Mouse (Mus musculus) stomach, embryonic 15.5 days (tissue): ENCODE data around the gene Edem1. TPM values are rescaled to one million over a fixed set of nuclear protein-coding genes. Genes with fewer than 3 reads are reported as not detected.

Source experiments
- ATAC-seq: fragments of 200-750 bp; cut with Nextera tagmentation; 2 replicates; pipeline ENCODE4 v1.8.0; 2017; ENCODE audit warnings: low read depth, moderate number of reproducible peaks, moderate TSS enrichment; ENCODE audit not compliant: insufficient read depth, low FRiP score
- H3K27ac ChIP-seq: fragments of 300-500 bp; sonication (generic); 2 replicates; pipeline ENCODE4 v1.5.1; 2015; ENCODE audit warnings: mild to moderate bottlenecking, inconsistent platforms
- H3K27me3 ChIP-seq: fragments of 300-500 bp; sonication (generic); replicated peaks from 2 replicates; pipeline ENCODE4 v1.6.1; 2015; ENCODE audit warnings: inconsistent platforms
- H3K36me3 ChIP-seq: fragments of 300-500 bp; sonication (generic); 2 replicates; pipeline ENCODE4 v1.6.1; 2015; ENCODE audit warnings: inconsistent platforms
- H3K4me1 ChIP-seq: fragments of 300-500 bp; sonication (generic); 2 replicates; pipeline ENCODE4 v1.6.1; 2015; ENCODE audit warnings: inconsistent platforms
- H3K4me2 ChIP-seq: fragments of 300-500 bp; sonication (generic); 2 replicates; pipeline ENCODE4 v1.6.1; 2015; ENCODE audit warnings: mild to moderate bottlenecking, inconsistent platforms
- H3K4me3 ChIP-seq: fragments of 300-500 bp; sonication (generic); replicated peaks from 2 replicates; pipeline ENCODE4 v1.5.1; 2015; ENCODE audit warnings: inconsistent platforms
- H3K9ac ChIP-seq: fragments of 300-500 bp; sonication (generic); 2 replicates; pipeline ENCODE4 v1.6.1; 2015; ENCODE audit warnings: inconsistent platforms
- H3K9me3 ChIP-seq: fragments of 300-500 bp; sonication (generic); 2 replicates; pipeline ENCODE4 v1.6.1; 2016; ENCODE audit warnings: inconsistent platforms
- WGBS: fragments of 180-500 bp; shearing (Covaris S2); methylation state at CpG from one replicate; pipeline ENCODE4 v1.1.7; 2015; 5-methylcytosine and 5-hydroxymethylcytosine counted together
- polyA plus RNA-seq: library from polyadenylated mRNA; unstranded; fragments of >200 nt; fragmentation: Nextera tagmentation; extraction: Ambion mirVana; gene quantifications from 2 replicates; pipeline ENCODE4 v1.2.1, GENCODE M21; 2015

Edem1 gene
- polyA plus RNA-seq, 1 experiment from 2014 or later = 71.9 TPM

DNA sequence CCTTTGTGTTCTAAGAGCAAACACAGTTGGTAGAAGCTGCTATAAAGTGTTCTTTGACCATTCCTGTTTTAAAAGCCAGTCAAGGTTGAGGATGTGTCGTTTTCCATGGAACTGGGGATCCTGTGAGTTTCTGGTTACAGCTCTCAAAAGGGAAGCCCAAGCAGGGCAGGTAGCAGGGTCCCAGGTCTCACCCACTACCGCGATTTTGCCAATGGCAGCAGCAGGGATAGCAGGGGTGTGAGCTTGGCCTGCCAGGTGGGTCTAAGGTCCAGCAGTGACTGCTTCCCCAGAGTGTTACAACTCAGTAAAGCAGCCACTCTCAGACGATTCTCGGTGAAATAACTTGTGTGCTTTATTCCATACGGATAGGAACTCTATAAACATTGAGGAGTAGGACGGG lies 22.6 kb upstream of the Edem1 start:
- no peak for ATAC-seq
- Histone ChIP-seq H3K4me1 (peaks cover 3% of the 10 kb centered on the region; the same call in 1 of the 2 replicates), H3K36me3 (no peaks in the 10 kb centered on the region), H3K9me3 (no peaks in the 10 kb centered on the region), H3K9ac (no peak overlapping the region), H3K27ac (no peak overlapping the region), H3K27me3 (no peaks in the 10 kb centered on the region), H3K4me2 (no peak overlapping the region), H3K4me3 (no peak overlapping the region)
- 67% methylated on average over 7 of the region's 7 CpGs for WGBS

DNA sequence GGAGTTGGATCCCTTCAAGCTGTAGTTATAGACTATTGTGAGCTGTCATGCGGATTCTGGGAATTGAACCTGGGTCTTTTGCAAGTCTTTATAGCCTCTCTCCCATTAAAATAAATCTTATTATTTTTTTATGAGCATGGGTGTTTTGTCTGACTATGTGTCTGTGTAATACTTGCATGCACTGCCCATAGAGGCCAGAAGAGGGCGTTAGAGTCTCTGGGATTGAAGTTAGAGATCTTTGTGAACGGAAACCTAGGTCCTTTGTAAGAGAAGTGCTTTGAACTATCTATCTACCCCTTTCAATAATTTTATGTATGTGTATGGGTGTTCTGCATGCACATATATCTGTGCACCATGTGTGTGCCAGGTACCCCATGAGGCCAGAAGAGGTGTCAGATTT lies 21.0 kb upstream of the Edem1 start:
- H3K27me3 ChIP-seq = no peaks in the 10 kb centered on the region
- no peak overlapping the region for H3K27ac ChIP-seq
- peaks cover 3% of the 10 kb centered on the region; the same call in 1 of the 2 replicates for H3K4me1 ChIP-seq
- no peak overlapping the region for H3K4me3 ChIP-seq
- H3K4me2 ChIP-seq = no peak overlapping the region
- H3K9me3 ChIP-seq = no peaks in the 10 kb centered on the region
- H3K36me3 ChIP-seq = no peaks in the 10 kb centered on the region
- no peak overlapping the region for H3K9ac ChIP-seq
- no peak for ATAC-seq
- WGBS = 74% methylated on average over 3 of the region's 3 CpGs

DNA sequence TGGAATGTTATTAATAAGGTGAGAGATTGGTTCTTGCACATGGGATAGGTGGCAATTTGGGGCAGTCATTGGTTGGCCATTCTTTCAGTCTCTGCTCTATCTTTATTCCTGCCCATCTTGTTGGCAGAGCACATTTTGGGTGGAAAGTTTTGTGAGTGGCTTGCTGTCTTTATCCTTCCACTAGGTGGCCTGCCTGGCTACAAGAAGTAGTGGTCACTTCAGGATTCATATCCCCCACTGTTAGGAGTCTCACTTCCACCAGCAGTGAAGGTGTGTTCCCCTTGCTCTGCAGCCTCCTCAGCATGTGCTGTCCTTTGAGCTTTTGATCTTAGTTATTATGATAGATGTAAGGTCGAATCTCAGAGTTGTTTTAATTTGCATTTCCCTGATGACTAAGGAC lies 19.7 kb upstream of the Edem1 start:
- Histone ChIP-seq H3K27me3 (no peaks in the 10 kb centered on the region), H3K27ac (no peak overlapping the region), H3K4me1 (peaks cover 3% of the 10 kb centered on the region; the same call in 1 of the 2 replicates), H3K36me3 (no peaks in the 10 kb centered on the region), H3K9me3 (no peaks in the 10 kb centered on the region), H3K4me2 (no peak overlapping the region), H3K4me3 (no peak overlapping the region), H3K9ac (no peak overlapping the region)
- ATAC-seq = no peak
- 70% methylated on average over 1 of the region's 1 CpGs for WGBS

DNA sequence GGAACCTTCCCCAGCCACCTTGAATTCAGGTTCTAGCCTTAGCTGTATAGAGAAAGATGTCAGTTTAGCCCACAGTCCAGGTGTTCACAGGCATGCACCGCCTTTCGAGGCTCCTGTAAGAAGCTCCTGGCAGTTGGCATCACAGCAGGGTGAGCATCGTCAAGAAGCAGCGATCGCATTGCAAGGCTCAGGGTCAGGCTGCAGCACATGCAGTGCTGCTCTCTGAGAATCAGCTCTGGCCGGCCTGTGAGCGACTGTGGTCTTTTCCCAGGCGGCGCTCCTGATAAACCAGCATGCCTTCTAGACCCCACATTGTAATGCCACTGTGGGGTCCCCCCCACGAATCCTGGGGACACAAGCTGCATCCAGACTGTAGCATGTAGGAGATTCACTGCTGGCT lies 18.2 kb upstream of the Edem1 start:
- Histone ChIP-seq H3K27ac (no peak overlapping the region), H3K4me3 (no peak overlapping the region), H3K9me3 (no peaks in the 10 kb centered on the region), H3K36me3 (no peaks in the 10 kb centered on the region), H3K4me2 (no peak overlapping the region), H3K9ac (no peak overlapping the region), H3K4me1 (no peaks in the 10 kb centered on the region), H3K27me3 (no peaks in the 10 kb centered on the region)
- no peak for ATAC-seq
- WGBS = 78% methylated on average over 10 of the region's 10 CpGs

DNA sequence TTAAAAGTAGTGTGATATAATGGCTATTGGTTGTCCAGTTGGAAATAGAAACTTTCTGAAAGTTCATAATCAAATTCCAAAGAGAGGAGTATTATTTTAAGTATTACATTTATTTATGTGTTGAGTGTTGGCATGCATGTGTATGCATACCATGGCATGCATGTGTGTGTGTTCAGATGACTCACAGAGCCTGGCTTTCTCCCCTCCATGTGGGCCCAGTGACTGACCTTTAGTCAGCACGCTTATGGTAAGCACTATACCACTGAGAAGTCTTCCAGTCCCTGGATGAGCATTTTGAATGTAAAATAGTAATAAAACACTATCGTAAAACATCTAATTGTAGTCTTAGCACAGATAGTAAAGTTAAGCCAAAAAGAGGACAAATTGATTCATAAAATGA lies 16.3 kb upstream of the Edem1 start:
- Histone ChIP-seq H3K27me3 (no peaks in the 10 kb centered on the region), H3K9ac (no peak overlapping the region), H3K4me2 (no peak overlapping the region), H3K36me3 (0 out of 2 replicates have a peak, but pooled peaks cover 6% of the 10 kb centered on the region), H3K27ac (no peak overlapping the region), H3K4me3 (no peak overlapping the region), H3K4me1 (no peaks in the 10 kb centered on the region), H3K9me3 (no peaks in the 10 kb centered on the region)
- 89% methylated on average over 2 of the region's 2 CpGs for WGBS
- ATAC-seq = no peak

DNA sequence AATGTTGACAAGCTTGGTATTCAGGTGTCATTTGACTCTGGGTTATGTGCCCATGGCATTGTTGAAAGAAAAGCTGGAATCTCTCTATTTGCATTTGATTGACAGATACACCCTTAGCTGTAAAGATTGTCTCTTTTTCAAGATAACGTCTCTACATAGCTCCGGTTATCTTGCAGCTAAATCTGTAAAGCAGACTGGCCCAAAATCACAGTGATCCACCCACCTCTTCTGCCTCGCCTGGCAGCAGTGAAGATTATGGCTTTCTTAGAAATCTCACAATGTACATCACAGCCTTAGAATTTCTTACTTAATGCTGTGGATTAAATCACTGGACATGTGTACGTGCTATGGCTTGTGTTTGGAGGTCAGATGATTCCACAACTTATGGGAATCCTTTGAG lies 10.9 kb upstream of the Edem1 start:
- Histone ChIP-seq H3K4me1 (no peaks in the 10 kb centered on the region), H3K4me2 (no peak overlapping the region), H3K9me3 (no peaks in the 10 kb centered on the region), H3K36me3 (peaks cover 11% of the 10 kb centered on the region), H3K9ac (no peak overlapping the region), H3K4me3 (no peak overlapping the region), H3K27me3 (no peaks in the 10 kb centered on the region), H3K27ac (no peak overlapping the region)
- no peak for ATAC-seq
- WGBS = 70% methylated on average over 4 of the region's 4 CpGs

DNA sequence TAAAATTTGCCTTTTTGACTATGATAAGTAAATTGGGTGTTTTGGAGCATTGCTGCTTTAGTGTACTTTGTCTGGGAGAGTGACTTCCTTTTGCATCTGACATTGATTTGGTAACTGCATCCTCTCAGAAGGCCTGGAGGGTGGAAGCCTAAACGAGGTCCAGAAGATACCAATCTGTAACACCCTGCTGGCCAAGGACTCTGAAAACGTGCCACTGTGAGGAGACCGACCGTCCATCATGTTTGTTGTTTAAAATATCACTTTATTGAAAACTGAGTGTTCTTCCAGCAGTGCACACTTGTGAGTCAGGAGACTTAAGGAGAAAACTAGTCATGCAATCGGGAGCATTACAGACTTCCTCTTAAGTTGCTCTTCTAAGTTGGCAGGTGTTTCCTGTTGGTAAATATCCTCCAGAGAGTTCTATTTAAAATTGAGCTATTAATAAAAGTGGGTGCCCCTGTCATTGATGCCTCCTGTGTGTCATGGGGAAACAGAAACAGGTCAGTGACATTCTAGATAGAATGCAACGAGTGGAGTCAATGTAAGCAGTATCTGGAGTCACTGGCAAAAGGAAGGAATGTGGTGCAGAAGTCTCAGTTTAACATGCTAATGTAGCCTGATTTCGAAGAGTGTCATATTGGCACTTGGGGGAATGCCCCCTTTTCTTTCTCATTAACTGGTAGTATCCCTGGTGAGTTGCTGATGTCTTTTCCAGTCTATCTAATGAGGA lies 3.5 kb upstream of the Edem1 start:
- 69% methylated on average over 7 of the region's 7 CpGs for WGBS
- Histone ChIP-seq H3K27me3 (no peaks in the 10 kb centered on the region), H3K9me3 (no peaks in the 10 kb centered on the region), H3K4me1 (peaks cover 5% of the 10 kb centered on the region; the same call in 1 of the 2 replicates), H3K36me3 (no peaks in the 10 kb centered on the region; the same call in 1 of the 2 replicates), H3K4me3 (no peak overlapping the region), H3K4me2 (no peak overlapping the region), H3K9ac (no peak overlapping the region), H3K27ac (no peak overlapping the region)
- ATAC-seq = no peak

DNA sequence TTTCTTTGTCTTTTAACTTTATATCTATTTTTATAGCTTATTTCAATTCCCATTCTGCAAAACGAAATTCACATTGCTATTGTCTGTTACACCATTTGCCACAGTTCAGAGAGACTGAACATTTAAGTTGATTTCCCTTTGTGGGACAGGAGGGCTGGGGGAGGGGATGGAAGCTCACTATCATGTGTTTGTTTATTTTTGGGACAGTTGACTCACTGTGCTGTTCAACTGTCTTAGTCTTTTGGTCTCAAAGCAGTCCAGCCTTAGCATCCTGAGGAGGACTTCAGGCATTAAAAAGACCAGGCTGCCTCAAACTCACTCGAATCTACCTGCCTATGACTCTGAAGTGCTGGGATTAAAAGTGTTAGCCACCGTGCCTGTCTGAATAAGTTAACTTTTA lies 2.4 kb upstream of the Edem1 start:
- no peak overlapping the region for H3K27ac ChIP-seq
- WGBS = 77% methylated on average over 3 of the region's 3 CpGs
- no peak overlapping the region for H3K4me2 ChIP-seq
- H3K4me3 ChIP-seq = no peak overlapping the region
- H3K9ac ChIP-seq = no peak overlapping the region
- no peaks in the 10 kb centered on the region for H3K36me3 ChIP-seq
- ATAC-seq = no peak
- no peaks in the 10 kb centered on the region for H3K27me3 ChIP-seq
- peaks cover 5% of the 10 kb centered on the region; the same call in 1 of the 2 replicates for H3K4me1 ChIP-seq
- H3K9me3 ChIP-seq = no peaks in the 10 kb centered on the region

DNA sequence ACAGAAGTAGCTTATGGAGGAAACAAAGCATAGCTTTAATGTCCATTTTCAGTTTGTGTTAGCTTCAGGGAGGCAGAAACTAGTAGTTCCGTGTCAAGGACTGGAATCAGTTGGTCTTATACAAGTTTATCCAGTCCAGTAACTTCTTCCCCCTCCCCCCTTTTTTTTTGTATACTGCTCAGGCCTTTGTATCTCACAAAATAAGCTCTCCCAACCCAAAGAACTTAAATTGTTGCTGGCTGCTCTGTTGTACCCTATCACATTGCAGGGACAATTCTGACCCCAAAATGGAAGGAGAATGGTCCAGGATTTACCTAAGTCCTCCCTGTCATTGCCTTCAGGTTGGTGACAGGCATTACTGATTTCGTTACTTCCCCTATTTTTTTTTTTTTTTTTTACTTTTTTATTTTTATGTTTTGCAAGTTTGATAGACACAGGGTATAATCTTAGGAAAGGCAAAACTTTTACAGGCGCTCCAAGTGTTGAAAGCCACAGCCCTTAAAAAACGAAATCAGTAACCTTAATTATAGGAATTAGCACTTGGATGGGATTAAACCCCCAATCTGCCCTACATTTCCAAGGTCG lies 1.0 kb upstream of the Edem1 start:
- Histone ChIP-seq H3K9me3 (no peaks in the 10 kb centered on the region), H3K4me3 (peak overlapping the region; percentile 85), H3K27ac (peak overlapping the region; percentile 8; the same call in 1 of the 2 replicates), H3K27me3 (no peaks in the 10 kb centered on the region), H3K4me1 (peaks cover 8% of the 10 kb centered on the region; the same call in 1 of the 2 replicates), H3K4me2 (peak overlapping the region; percentile 65), H3K9ac (no peak overlapping the region), H3K36me3 (no peaks in the 10 kb centered on the region)
- 26% methylated on average over 5 of the region's 5 CpGs for WGBS
- no peak for ATAC-seq

DNA sequence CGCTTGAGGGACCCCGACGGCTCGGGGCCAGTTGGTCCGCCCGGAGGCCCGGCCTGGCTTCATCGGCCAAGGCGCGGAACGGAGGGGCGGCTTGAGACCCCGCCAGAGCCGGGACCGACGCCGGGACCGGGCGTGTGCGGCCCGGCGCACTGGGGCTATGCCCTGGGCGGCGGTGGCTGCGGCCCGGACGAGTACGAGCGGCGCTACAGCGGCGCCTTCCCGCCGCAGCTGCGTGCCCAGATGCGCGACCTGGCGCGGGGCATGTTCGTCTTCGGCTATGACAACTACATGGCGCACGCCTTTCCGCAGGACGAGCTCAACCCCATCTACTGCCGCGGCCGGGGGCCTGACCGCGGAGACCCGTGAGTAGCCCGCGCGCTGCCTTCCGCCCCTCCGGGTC lies 431 bp downstream of the Edem1 start:
- Histone ChIP-seq H3K9ac (peak overlapping the region; percentile 75), H3K9me3 (no peaks in the 10 kb centered on the region), H3K36me3 (no peaks in the 10 kb centered on the region), H3K27me3 (no peaks in the 10 kb centered on the region), H3K4me1 (peaks cover 8% of the 10 kb centered on the region; the same call in 1 of the 2 replicates), H3K4me3 (peak overlapping the region; percentile 85), H3K4me2 (peak overlapping the region; percentile 65), H3K27ac (peak overlapping the region; percentile 70)
- under 1% methylated on average over 56 of the region's 56 CpGs for WGBS
- ATAC-seq = peak; percentile 10

DNA sequence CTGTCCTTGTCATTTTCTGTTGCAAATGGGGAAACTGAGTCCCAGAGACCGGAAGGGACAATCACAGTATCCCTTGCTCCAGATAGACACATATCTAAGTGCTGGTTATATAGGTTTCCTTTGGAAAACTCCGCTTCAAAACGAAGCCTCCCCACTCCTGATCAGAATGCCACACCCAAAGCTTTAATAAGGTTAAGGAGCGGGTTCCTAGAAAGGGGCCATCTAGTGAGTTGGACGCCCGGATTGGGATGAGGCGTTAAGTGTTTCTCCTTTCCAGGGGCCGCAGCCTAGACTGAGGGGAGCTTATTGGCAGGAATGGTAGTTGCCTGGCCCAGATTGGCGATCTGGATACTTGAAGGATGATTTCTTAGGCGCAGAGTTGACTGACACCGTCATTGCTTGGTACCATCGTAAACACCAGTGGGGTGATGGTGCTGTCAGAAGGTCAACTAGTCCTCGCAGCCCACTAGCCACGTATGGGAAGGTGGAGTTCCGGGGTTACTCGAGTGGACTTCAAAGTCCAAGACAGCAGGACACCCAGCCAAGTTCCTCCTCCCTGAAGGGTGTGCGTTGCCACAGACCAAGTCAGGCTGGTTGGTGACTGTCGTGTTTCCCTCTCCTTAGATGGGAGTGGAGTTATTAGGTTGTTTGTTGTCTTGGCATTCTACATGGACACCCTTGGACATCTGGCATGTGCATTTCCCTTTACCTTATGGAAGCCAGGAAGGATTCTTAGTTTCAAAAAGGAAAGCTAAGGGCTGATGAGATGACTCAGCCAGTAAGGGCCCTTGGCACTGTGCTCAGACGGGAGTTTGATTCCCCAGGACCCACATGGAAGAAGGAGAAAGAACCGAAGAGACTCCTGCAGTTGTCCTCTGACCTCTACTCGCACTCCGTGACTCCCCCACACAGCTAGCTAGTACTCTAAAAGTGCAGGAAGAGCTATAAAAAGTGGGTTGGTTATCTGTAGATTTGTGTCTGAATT lies 1.2 kb downstream of the Edem1 start:
- peak overlapping the region; percentile 85 for H3K4me3 ChIP-seq
- peak overlapping the region; percentile 70 for H3K27ac ChIP-seq
- H3K36me3 ChIP-seq = no peaks in the 10 kb centered on the region
- 13% methylated on average over 22 of the region's 22 CpGs for WGBS
- H3K9ac ChIP-seq = peak overlapping the region; percentile 75
- no peak for ATAC-seq
- H3K27me3 ChIP-seq = no peaks in the 10 kb centered on the region
- H3K4me2 ChIP-seq = peak overlapping the region; percentile 65
- peaks cover 8% of the 10 kb centered on the region; the same call in 1 of the 2 replicates for H3K4me1 ChIP-seq
- no peaks in the 10 kb centered on the region for H3K9me3 ChIP-seq
